Mouse (Mus musculus): ENCODE results near the gene Dpy30.

The Dpy30 gene

DNA sequence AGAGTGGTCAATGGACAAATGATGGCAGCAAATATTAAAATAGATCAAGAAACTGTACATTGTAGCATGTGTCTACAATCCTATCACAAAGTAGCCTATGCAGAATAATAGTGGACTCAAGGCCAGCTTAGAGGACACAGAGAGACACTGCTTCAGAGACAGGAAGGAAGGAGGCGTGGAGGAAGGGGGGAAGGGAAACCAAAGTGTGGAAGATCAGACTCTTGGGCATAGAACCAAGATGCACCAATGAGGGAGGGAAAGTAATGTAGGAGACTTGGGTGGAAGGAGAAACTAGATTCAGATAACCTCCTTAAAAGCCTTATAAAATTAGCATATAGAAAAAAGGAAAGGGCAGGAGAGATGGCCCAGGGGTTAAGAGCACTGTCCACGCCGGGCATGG lies 61.3 kb downstream of the Dpy30 start:
- no peak for DNase-seq (ENCODE audit: low read depth)
